Mouse (Mus musculus): ENCODE data around the gene Olfr485.
"Not testable (repeated sequence)": the region's sequence is repeated elsewhere in the genome, so short reads cannot be mapped to it uniquely, and the experiment has no call there.

The Olfr485 gene

DNA sequence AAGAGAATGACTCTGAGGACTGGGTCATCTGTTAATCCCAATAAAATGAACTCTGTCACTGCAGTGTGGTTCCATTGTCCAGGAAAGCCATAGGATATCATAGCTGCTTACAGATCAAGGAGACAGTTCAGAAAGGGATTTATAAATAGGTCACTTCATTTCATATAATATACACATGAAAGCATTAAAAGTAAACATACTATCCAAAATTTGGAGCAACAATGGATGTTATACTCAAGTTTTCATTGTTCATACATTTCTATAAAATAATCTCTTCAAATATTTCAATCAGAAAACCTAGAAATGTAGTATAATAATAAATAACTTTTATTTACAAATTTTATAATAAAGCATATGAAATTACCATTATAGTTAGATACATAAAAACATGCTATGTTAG, at the start of gene Olfr485:
TSS of gene Olfr485 (minus strand) at position 101 of the 400 bp plus-strand sequence.
- no peak for DNase-seq (ENCODE audit: low read depth)

DNA sequence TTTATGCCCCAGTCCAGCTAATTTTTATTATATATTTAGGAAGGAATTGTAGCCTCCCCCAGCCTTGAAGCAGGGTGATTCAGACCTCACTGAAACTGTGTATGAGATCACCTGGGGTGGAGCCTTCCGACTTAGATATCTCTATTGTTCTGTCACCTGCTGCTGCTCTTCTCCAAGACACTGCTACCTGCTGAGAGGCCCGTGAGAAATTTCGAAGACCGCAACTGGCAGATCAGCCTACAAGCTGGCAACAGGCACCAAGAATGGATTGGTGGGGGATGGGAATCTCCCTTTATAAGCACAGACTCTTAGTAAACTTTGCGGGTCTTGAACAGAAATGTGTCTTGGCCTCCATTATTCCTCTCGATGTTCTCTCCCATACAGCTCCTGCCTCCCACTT, 37.3 kb upstream of the Olfr485 start:
- no peak for DNase-seq (ENCODE audit: low read depth)

DNA sequence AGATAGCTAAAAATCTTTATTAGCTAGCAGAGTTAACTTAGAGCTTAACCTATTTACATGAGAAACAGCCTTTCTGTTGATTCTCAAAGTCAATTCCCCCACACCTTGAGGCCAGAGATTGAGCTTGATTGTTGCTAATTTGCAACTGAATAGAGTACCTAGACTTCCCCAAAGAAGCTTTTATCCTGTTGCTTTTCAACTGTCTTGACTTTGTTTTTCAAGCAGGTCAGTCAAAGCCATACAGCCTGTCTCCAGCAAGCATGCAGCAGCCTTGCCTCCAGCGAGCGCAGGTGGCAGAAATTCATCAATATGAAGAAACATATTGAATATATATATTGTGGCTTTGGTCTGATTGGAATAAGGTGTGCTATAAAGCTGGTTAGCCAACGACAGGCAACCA, 36.7 kb upstream of the Olfr485 start:
- not testable (repeated sequence) for DNase-seq (ENCODE audit: low read depth)

DNA sequence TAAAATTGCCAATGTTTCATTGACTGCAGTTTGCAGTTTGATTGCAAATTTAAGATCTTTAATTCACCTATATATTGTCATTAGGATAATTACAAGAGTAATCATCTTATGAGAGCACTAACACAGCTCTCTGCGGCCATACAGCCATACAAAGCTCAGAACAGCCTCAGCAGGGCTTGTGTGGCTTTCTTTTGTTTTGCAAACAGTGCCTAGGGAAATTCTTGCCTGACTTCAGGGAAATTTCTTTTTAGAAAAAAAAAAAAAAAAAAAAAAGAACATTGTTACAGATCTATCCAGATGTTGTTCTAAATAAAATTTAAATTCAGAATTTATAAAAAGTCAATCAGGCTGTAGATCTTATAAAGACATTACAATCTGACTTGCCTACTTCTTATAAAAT, 33.0 kb upstream of the Olfr485 start:
- not testable (repeated sequence) for DNase-seq (ENCODE audit: low read depth)

DNA sequence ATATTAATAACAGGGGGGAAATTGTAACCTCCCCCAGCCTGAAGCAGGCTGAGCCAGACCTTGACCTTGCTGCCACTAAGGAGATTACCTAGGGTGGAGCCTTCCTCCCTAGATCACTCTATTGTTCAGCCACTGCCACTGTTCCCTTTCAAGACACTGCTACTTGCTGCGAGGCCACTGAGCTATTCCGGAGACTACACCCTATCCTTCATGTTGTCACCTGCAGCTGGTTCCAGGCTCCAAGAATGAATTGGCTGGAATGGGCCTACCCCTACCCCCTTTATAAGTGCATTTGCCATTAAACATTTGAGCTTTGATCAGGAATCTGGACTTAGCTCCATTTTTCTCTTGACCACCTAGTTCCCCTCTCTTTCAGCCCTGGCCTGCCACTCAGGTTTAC, 31.5 kb upstream of the Olfr485 start:
- DNase-seq (ENCODE audit: low read depth): not testable (repeated sequence)

DNA sequence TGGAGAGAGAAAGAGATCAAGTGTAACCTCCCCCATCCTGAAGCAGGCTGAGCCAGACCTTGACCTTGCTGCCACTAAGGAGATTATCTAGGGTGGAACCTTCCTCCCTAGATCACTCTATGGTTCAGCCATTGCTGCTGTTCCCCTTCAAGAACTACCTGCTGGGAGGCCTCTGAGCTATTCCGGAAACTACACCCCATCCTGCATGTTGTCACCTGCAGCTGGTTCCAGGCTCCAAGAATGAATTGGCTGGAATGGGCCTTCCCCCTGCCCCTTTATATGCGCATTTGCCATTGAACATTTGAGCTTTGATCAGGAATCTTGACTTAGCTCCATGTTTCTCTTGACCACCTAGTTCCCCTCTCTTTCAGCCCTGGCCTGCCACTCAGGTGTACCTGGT, 25.6 kb upstream of the Olfr485 start:
- DNase-seq (ENCODE audit: low read depth): not testable (repeated sequence)

DNA sequence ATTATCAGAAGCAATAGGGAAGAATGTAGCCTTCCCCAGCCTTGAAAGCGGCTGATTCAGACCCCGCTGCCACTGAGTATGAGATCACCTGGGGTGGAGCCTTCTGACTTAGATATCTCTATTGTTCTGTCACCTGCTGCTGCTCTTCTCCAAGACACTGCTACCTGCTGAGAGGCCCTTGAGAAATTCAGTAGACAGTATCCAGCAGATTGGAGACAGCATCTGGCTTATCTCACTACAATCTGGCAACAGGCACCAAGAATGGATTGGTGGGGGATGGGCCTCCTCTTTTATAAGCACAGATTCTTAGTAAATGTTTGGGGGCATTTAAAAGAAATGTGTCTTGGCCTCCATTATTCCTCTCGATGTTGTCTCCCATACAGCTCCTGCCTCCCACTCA, 24.7 kb upstream of the Olfr485 start:
- not testable (repeated sequence) for DNase-seq (ENCODE audit: low read depth)

DNA sequence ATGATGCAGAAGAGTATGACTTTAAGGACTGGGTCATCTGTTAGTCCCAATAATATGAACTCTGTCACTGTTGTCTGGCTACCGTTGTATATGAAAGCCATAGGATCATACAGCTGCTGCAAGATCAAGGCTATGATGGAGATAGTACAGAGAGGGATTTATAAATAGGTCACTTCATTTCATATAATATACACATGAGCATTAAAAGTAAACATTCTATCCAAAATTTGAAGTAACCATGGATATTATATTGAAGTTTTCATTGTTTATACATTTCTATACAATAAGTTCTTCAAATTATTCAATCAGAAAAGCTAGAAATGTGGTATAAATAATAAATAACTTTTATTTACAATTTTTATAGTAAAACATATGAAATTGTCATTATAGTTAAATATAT, 13.0 kb upstream of the Olfr485 start, which contains the start of gene Olfr486:
TSS of gene Olfr486 (minus strand) at position 101 of the 400 bp plus-strand sequence.
- not testable (repeated sequence) for DNase-seq (ENCODE audit: low read depth)

DNA sequence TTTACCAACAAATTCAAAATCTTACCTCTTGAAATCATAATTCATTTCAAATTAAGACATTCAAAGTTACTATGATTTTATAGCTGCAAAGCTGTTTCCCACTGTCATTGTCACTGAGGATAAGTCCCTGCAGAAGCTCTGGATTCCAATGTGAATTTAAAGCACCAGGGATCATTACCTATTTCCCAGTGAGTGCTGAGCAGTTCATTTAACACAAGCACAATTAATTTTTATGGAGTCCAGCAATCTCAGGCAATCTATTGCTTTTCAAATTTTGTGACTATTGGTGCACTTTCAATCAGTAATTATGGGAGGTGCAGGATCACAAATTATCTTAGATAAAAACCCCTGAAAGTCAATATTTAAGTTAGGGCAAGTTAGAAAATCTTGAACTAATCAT, 32.3 kb downstream of the Olfr485 start, which contains the start of gene Olfr484:
TSS of gene Olfr484 (minus strand) at position 101 of the 400 bp plus-strand sequence.
- no peak for DNase-seq (ENCODE audit: low read depth)

DNA sequence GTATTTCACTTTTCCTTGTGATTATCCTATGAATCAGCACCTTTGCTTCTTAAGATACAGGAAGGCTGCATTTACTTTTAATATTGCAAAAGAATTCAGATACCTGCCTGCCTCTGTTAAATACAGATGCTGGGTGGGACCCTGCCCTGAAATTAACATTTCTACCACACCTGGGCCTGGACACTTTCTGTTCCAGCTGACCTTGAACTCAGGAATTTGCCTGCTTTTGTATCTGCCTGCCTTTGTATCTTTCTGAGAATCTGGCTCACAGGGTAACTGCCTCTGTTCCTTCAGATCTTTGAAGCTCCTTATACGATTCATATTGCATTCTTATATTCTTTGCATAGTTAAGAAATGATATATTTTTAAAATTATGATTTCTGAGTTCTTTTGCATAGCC, 38.3 kb downstream of the Olfr485 start:
- no peak for DNase-seq (ENCODE audit: low read depth)

DNA sequence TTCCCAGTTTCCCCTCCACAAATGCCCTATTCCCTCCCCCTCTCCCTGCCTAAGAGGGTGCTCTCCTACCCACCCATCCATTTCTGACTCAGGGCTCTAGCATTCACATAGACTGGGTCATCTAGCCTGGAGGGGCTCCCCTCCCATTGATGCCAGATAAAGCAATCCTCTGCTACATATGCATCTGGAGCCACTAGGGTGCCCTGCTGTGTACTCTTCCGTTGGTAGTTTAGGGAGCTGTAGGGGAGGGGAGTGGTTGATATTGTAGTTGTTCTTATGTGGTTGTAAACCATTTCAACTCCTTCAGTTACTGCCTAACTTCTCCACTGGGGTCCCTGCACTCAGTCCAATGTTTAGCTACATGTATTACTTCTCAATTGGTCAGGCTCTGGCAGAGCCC, 39.0 kb downstream of the Olfr485 start:
- DNase-seq (ENCODE audit: low read depth): no peak

Measured in fibroblast of lung, adult 2 months (primary cell).